Mouse (Mus musculus) B cell, adult 62 days (primary cell): ENCODE data around the gene Tlr5. TPM values are rescaled to one million over a fixed set of nuclear protein-coding genes. Genes with fewer than 3 reads are reported as not detected.

Experiments used
- total RNA-seq: library from RNA; stranded (reverse); gene quantifications from 4 replicates; pipeline ENCODE4 v1.2.4, GENCODE M21; 2023

Tlr5 gene
- total RNA-seq = 0.18 TPM in 1 of 4 replicates, not detected in the others

DNA sequence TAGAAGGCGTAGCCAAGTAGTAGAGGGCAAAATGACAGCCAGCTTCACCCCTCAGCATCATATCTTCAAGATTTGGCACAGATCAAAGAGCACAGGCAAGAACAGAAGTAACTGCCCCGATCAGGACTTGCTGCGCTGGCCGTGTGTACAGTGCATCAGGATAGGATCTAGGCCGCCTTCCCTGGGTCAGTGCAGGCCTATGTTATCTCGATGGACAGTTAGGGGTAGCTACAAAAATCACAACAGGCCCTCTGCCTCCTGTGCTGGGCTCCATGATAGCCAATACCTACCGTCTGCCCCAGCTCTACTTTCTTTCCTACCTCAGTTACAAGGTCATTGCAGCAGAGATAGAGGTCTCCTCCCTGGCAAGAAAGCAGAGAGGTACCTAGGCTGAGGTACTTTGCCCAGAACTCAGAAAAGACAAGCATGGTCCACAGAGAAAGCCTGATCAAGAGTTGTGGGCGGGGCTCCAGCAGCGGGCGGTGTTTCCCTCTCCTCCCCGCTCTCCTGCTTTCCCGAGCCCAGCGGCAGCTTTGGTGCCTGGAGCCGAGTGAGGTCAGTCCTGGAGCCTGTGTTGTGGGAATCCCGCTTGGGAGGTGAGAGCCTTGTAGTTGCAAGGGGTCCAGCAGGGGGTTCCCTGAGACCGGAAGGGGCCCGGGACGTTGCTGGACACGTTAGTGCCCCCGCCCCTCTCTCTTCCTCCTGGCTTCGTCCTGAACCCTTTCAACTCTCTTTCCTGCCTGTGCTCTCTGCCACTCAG lies at the start of gene Tlr5:
Gene Tlr5 (plus strand): TSS at position 502 of the 760 bp plus-strand sequence.

Other genes with a start within 250 kb of the Tlr5 start
- not detected in 4 replicates for gene Ccdc185, start 205.6 kb upstream of the Tlr5 start, total RNA-seq
- gene Susd4, start 190.9 kb upstream of the Tlr5 start, total RNA-seq = not detected in 4 replicates